Mouse (Mus musculus) activated CD4-positive, CD25-positive, alpha-beta regulatory T cell, adult 4 months (primary cell): ENCODE measurements around the gene Ogfr. TPM values are rescaled to one million over a fixed set of nuclear protein-coding genes. Genes with fewer than 3 reads are reported as not detected.

Source experiments
- ATAC-seq: one replicate; pipeline ENCODE4 v1.8.0; 2017
- polyA plus RNA-seq, 2 experiments: library from polyadenylated mRNA; unstranded; fragments of 100-300 nt; shearing (Covaris generic); gene quantifications; one replicate each; pipeline ENCODE4 v1.2.1; 2017

Gene Ogfr
- polyA plus RNA-seq, 2 experiments from 2014 or later = 17.2 to 24.0 TPM

- ATAC-seq = no peak
Measured at GRCm38 (mm10) chr2:180604781-180605180, 15.7 kb downstream of the Ogfr start.

GRCm38 (mm10) chr2:180610283-180610682 is 21.2 kb downstream of the Ogfr start:
- ATAC-seq = no peak

- no peak for ATAC-seq
Measured at GRCm38 (mm10) chr2:180611882-180612281, 22.8 kb downstream of the Ogfr start.

GRCm38 (mm10) chr2:180641576-180642554 is 52.8 kb downstream of the Ogfr start:
- ATAC-seq = no peak

- no peak for ATAC-seq
Measured at GRCm38 (mm10) chr2:180642555-180643260, 53.7 kb downstream of the Ogfr start, which contains the start of gene Tcfl5. Tcfl5 (minus strand) TSS chr2:180642708.

GRCm38 (mm10) chr2:180643626-180644025 is 54.6 kb downstream of the Ogfr start:
- ATAC-seq = no peak

Other genes starting within 250 kb of the Ogfr start
- gene Slco4a1, start 133.0 kb upstream of the Ogfr start, polyA plus RNA-seq = 1 to 10 TPM; 1.3 to 3.0 TPM
- gene Ntsr1, start 89.3 kb upstream of the Ogfr start, polyA plus RNA-seq = not detected
- 10 to 100 TPM; 21.4 to 22.2 TPM for gene Mrgbp, start 7.9 kb upstream of the Ogfr start, polyA plus RNA-seq
- gene Col9a3, start 8.5 kb downstream of the Ogfr start, polyA plus RNA-seq = under 1 TPM in 1 of 2 experiments, not detected in 1; 0.48 TPM
- not detected for gene Tcfl5, start 53.5 kb downstream of the Ogfr start, polyA plus RNA-seq
- 10 to 100 TPM; 35.0 to 46.9 TPM for gene Dido1, start 120.8 kb downstream of the Ogfr start, polyA plus RNA-seq
- 10 to 100 TPM; 22.3 to 24.5 TPM for gene Gid8, start 120.9 kb downstream of the Ogfr start, polyA plus RNA-seq
- 10 to 100 TPM; 68.7 to 77.6 TPM for gene Slc17a9, start 136.0 kb downstream of the Ogfr start, polyA plus RNA-seq
- not detected for gene Bhlhe23, start 187.7 kb downstream of the Ogfr start, polyA plus RNA-seq